Mouse (Mus musculus) liver, postnatal 0 days (tissue): ENCODE results near the gene D430041D05Rik. TPM values are rescaled to one million over a fixed set of nuclear protein-coding genes. Genes with fewer than 3 reads are reported as not detected.

Source experiments
- ATAC-seq: fragments of 200-750 bp; cut with Nextera tagmentation; 2 replicates; pipeline ENCODE4 v1.8.0; 2017; ENCODE audit warnings: mild to moderate bottlenecking, moderate library complexity
- DNase-seq: peaks from one replicate; pipeline ENCODE4 v3.0.0-alpha.2; 2016
- H3K27ac ChIP-seq: fragments of 300-500 bp; sonication (generic); 2 replicates; pipeline ENCODE4 v1.5.1; 2014; ENCODE audit warnings: antibody characterized with exemption, moderate library complexity, mild to moderate bottlenecking, low read depth
- H3K27me3 ChIP-seq: fragments of 300-500 bp; sonication (generic); 2 replicates; pipeline ENCODE4 v1.6.1; 2014; ENCODE audit warnings: low read length, control low read depth, mixed read lengths; ENCODE audit not compliant: insufficient read depth
- H3K36me3 ChIP-seq: fragments of 300-500 bp; sonication (generic); replicated peaks from 2 replicates; pipeline ENCODE4 v1.6.1; 2014; ENCODE audit warnings: mild to moderate bottlenecking, control low read depth, low read length, moderate library complexity, mixed read lengths; ENCODE audit not compliant: insufficient read depth
- H3K4me1 ChIP-seq: fragments of 300-500 bp; sonication (generic); 2 replicates; pipeline ENCODE4 v1.6.1; 2014; ENCODE audit warnings: antibody characterized with exemption, mild to moderate bottlenecking, control low read depth; ENCODE audit not compliant: insufficient read depth
- H3K4me2 ChIP-seq: fragments of 300-500 bp; sonication (generic); 2 replicates; pipeline ENCODE4 v1.6.1; 2014; ENCODE audit warnings: low read depth, mild to moderate bottlenecking, low read length, moderate library complexity, mixed read lengths
- H3K4me3 ChIP-seq: fragments of 300-500 bp; sonication (generic); 2 replicates; pipeline ENCODE4 v1.5.1; 2014; ENCODE audit warnings: low read depth, low read length
- H3K9ac ChIP-seq: fragments of 300-500 bp; sonication (generic); replicated peaks from 2 replicates; pipeline ENCODE4 v1.6.1; 2014; ENCODE audit warnings: mild to moderate bottlenecking, moderate library complexity
- H3K9me3 ChIP-seq: fragments of 300-500 bp; sonication (generic); 2 replicates; pipeline ENCODE4 v1.6.1; 2016; ENCODE audit warnings: mild to moderate bottlenecking, control low read depth, low read length, mixed read lengths
- CTCF ChIP-seq: sonication (generic); IDR thresholded peaks from 2 replicates; pipeline ENCODE4 v1.5.1; 2016; ENCODE audit warnings: antibody characterized with exemption, low read depth
- EP300 ChIP-seq: IDR thresholded peaks from 2 replicates; pipeline ENCODE4 v1.6.1; 2016; ENCODE audit warnings: antibody characterized with exemption, low read depth, mild to moderate bottlenecking
- WGBS: fragments of 180-500 bp; shearing (Covaris S2); extraction: QIAGEN DNeasy Blood & Tissue Kit; methylation state at CpG from one replicate; pipeline ENCODE4 v1.1.7; 2014; ENCODE audit not compliant: insufficient replicate concordance; 5-methylcytosine and 5-hydroxymethylcytosine counted together
- polyA plus RNA-seq: library from polyadenylated mRNA; unstranded; fragments of >200 nt; fragmentation: Nextera tagmentation; extraction: Ambion mirVana; gene quantifications from 2 replicates; pipeline ENCODE4 v1.2.1, GENCODE M21; 2015

Gene D430041D05Rik
- polyA plus RNA-seq, 1 experiment from 2014 or later, result 0.05 TPM

DNA sequence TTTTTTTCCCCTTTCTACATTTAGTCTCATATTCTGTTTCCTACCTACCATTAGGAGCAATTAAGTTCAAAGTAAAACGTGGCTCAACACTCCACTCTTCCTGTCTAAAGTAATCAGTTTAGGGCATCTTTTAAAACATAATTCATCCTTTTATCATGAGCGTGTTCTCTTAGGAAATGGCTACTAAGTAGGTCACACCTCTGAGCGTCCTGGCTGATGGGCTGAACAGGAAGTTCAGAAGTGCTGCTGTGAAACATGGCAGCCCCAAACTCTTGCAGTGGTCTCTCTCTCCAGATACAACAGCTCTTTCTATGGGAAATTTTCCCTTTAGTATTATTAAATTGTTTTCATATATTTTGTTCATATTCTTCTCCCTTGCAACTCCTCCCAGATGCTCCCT lies 223.7 kb downstream of the D430041D05Rik start:
- WGBS, result 28% methylated on average over 3 of the region's 3 CpGs
- TF ChIP-seq EP300 (no peak), CTCF (no peak)
- H3K27me3 ChIP-seq, result no peaks in the 10 kb centered on the region
- H3K4me1 ChIP-seq, result no peaks in the 10 kb centered on the region
- H3K9ac ChIP-seq, result no peak overlapping the region
- no peak for ATAC-seq
- H3K27ac ChIP-seq, result no peak overlapping the region
- H3K36me3 ChIP-seq, result no peaks in the 10 kb centered on the region
- no peak for DNase-seq
- H3K4me2 ChIP-seq, result no peak overlapping the region
- H3K4me3 ChIP-seq, result no peak overlapping the region
- H3K9me3 ChIP-seq, result no peaks in the 10 kb centered on the region

DNA sequence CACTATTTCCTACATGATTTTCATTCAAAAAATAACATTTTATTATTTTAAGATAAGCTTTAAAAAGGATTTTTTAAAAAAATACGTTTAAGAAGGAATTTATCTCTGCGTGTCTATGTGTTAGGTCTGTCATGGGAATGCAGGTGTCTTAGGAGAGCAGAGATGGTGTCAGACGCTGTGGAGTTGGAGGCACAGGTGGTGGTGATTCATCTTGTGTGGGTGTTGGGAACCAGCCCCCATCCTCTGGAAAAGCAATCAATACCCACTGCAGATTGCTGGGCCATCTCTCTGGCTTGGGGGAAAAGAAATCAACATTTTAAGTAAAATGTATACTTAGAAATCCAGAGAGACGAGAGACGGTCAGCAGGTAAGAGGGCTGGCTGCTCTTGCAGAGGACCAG lies 225.2 kb downstream of the D430041D05Rik start:
- TF ChIP-seq EP300 (no peak), CTCF (no peak)
- Histone ChIP-seq H3K4me2 (no peak overlapping the region), H3K9ac (no peak overlapping the region), H3K27ac (no peak overlapping the region), H3K9me3 (no peaks in the 10 kb centered on the region), H3K27me3 (no peaks in the 10 kb centered on the region), H3K36me3 (no peaks in the 10 kb centered on the region), H3K4me1 (no peaks in the 10 kb centered on the region), H3K4me3 (no peak overlapping the region)
- no peak for ATAC-seq
- 80% methylated on average over 5 of the region's 5 CpGs for WGBS
- no peak for DNase-seq

DNA sequence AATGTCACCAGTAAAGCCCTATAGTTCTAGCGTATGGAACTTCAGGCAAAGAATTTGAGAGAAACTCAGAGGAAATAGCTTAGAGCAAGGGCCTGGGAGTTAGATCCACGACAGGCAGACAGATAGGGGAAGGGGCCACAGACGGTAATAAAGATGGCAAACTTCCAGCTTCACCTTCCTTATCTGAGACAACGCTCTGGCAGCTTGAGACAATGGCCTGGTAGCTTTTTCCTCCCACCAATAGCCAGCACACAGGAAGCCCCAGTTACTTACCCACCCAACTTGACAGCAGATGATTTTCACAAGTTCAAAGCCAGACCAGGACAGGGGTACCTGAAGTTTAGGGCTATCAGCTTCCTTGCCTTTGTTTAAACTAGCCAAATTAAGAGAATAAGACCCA lies 226.5 kb downstream of the D430041D05Rik start:
- Histone ChIP-seq H3K27me3 (no peaks in the 10 kb centered on the region), H3K4me3 (no peak overlapping the region), H3K36me3 (no peaks in the 10 kb centered on the region), H3K4me1 (no peaks in the 10 kb centered on the region), H3K9ac (no peak overlapping the region), H3K4me2 (no peak overlapping the region), H3K9me3 (no peaks in the 10 kb centered on the region), H3K27ac (no peak overlapping the region)
- no peak for TF ChIP-seq EP300
- ATAC-seq (no peak), DNase-seq (no peak)
- WGBS, result 22% methylated on average over 4 of the region's 4 CpGs

DNA sequence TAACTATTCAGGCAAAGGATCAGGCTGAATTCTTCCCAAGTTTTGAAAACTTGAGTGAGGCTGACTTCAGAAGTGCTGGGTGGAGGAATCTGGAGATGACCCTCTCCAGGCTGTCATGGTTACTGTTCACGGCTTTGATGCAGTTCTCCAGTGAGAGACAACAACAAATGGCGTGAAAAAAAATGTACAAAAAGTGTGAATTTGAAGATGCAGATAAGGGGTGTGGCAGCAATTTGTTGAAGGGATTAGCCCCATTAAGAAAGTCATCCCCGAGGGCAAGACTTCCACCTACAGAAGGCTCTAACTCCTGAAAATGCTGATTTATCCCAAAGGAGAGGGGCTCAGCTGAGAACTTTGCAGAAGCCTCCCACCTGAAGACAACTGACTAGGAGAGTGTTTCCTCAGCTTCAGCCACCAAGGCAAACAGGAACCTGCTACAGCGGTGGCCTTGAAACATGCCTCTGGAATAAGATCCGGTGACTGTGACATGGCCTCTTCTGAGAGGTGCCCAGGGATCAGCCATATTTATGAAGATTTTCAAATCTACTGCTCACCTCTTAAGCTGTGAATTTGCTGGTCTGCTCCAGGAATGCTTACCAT lies 227.5 kb downstream of the D430041D05Rik start:
- 56% methylated on average over 5 of the region's 5 CpGs for WGBS
- ATAC-seq (no peak), DNase-seq (no peak)
- H3K4me1 ChIP-seq, result no peaks in the 10 kb centered on the region
- no peak overlapping the region for H3K9ac ChIP-seq
- no peak overlapping the region for H3K27ac ChIP-seq
- no peaks in the 10 kb centered on the region for H3K9me3 ChIP-seq
- TF ChIP-seq CTCF (no peak), EP300 (no peak)
- H3K27me3 ChIP-seq, result no peaks in the 10 kb centered on the region
- no peak overlapping the region for H3K4me2 ChIP-seq
- H3K36me3 ChIP-seq, result no peaks in the 10 kb centered on the region
- H3K4me3 ChIP-seq, result no peak overlapping the region

DNA sequence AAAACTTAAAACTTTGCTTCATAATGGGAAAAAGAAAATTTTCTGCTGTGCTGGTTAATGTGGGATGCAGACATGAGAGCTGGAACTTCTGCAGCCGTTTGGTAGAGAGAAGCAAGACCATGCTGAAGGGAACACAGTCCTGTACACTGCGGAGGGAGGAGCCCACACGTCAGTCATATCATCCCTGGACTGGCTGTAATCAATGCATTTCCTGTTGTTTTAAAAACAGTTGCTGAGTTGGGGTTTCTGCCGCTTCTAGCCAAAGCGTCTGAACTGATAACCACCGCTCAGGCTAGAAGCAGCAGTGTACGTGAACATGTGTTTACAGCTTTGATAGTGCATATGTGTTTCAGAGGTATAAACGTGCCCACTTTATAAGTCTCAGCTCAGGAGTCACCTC lies 231.2 kb downstream of the D430041D05Rik start:
- no peaks in the 10 kb centered on the region for H3K4me1 ChIP-seq
- no peak; the same call in 1 of the 2 replicates for ATAC-seq
- WGBS, result 41% methylated on average over 8 of the region's 8 CpGs
- DNase-seq, result no peak
- TF ChIP-seq EP300 (no peak), CTCF (no peak)
- H3K27me3 ChIP-seq, result no peaks in the 10 kb centered on the region
- no peak overlapping the region for H3K4me3 ChIP-seq
- no peak overlapping the region for H3K27ac ChIP-seq
- H3K36me3 ChIP-seq, result no peaks in the 10 kb centered on the region
- no peak overlapping the region for H3K4me2 ChIP-seq
- H3K9me3 ChIP-seq, result no peaks in the 10 kb centered on the region
- H3K9ac ChIP-seq, result no peak overlapping the region

DNA sequence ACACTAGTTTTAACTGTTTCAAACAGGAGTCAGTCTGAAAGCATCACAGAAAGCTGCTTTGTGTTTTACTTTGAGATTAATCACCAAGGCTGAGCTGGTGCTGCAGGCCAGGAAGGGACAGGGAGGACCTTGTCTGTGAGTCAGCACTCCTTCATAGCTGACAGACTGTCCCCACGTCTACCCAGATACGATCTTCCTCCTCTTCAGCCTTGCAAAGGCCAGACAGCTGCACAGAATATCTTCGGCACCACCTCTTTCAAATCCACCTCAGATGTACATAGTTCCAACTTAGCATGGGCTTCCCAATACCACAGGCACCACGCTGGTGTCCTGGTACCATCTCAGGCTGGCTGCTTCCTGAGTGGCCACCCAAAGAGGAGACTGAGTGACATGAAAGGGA lies 232.6 kb downstream of the D430041D05Rik start:
- H3K4me1 ChIP-seq, result no peaks in the 10 kb centered on the region
- no peak overlapping the region for H3K4me2 ChIP-seq
- H3K27ac ChIP-seq, result no peak overlapping the region
- no peak for TF ChIP-seq EP300
- TF ChIP-seq CTCF, result no peak
- H3K9ac ChIP-seq, result no peak overlapping the region
- ATAC-seq (no peak), DNase-seq (no peak)
- no peaks in the 10 kb centered on the region for H3K36me3 ChIP-seq
- 51% methylated on average over 4 of the region's 4 CpGs for WGBS
- no peak overlapping the region for H3K4me3 ChIP-seq
- no peaks in the 10 kb centered on the region for H3K9me3 ChIP-seq
- no peaks in the 10 kb centered on the region for H3K27me3 ChIP-seq
